Mouse (Mus musculus): Measurements from ENCODE around the gene Gm21915. TPM values are rescaled to one million over a fixed set of nuclear protein-coding genes. Genes with fewer than 3 reads are reported as not detected.

Gm21915 gene
- not detected in 2 replicates for polyA plus RNA-seq (2016; fragmentation: Nextera tagmentation; extraction: Ambion mirVana)

DNA sequence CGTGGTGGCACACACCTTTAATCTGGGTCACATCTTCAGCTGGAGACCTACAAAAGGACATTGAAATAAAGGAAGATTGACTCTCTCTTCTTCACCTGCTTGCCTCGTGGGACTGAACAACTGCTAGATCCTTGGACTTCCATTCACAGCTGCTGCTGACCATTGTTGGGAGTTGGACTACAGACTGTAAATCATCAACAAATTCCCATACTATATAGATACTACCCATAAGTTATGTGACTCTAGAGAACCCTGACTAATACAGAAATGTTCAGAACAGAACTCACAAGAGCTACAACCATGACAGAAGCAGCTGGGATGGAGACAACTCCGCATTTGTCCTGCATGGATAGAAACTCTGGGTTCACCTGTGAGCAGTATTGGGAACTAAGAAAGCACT lies at the start of gene Gm21915:
Gene Gm21915, plus strand, starts transcription at position 301 of the 400 bp plus-strand sequence.
- no peak within 1 kb of the TSS for H3K9ac ChIP-seq
- H3K9me3 ChIP-seq = no peaks in the 10 kb centered on the region
- no peaks in the 10 kb centered on the region for H3K36me3 ChIP-seq (replicated peaks)
- H3K4me3 ChIP-seq (replicated peaks) = no peak within 1 kb of the TSS
- peaks cover 7% of the 10 kb centered on the region for H3K4me1 ChIP-seq
- no peak for ATAC-seq (ENCODE audit: low FRiP score)
- 83% methylated on average over 3 of the region's 3 CpGs for WGBS
- H3K27ac ChIP-seq = peak within 1 kb of the TSS; percentile 59; the same call in 1 of the 2 replicates
- no peak within 1 kb of the TSS for H3K4me2 ChIP-seq
- H3K27me3 ChIP-seq = no peaks in the 10 kb centered on the region

DNA sequence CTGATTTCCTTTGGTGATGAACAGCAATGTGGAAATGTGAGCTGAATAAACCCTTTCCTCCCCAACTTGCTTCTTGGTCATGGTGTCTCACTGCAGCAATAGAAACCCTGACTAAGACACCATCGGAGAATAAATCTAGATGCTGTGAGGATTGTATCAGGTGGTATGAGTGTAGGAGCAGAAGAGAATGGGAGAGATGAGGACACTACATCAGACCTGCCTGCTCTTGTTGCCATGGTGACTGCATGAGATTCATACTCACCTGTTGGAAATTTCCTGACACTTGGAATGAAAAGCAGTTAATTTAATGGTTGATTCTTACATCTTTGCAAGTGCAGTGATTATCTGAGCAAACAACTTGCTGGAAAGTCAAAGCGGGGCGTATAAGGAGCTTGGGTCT lies 48.1 kb upstream of the Gm21915 start:
- Histone ChIP-seq H3K36me3 (replicated peaks) (no peaks in the 10 kb centered on the region), H3K4me2 (no peak overlapping the region), H3K4me1 (peaks cover 17% of the 10 kb centered on the region), H3K9me3 (no peaks in the 10 kb centered on the region), H3K9ac (no peak overlapping the region), H3K4me3 (replicated peaks) (no peak overlapping the region), H3K27ac (no peak overlapping the region), H3K27me3 (0 out of 2 replicates have a peak, but pooled peaks cover 3% of the 10 kb centered on the region)
- WGBS = 92% methylated on average over 3 of the region's 3 CpGs
- no peak for ATAC-seq (ENCODE audit: low FRiP score)

DNA sequence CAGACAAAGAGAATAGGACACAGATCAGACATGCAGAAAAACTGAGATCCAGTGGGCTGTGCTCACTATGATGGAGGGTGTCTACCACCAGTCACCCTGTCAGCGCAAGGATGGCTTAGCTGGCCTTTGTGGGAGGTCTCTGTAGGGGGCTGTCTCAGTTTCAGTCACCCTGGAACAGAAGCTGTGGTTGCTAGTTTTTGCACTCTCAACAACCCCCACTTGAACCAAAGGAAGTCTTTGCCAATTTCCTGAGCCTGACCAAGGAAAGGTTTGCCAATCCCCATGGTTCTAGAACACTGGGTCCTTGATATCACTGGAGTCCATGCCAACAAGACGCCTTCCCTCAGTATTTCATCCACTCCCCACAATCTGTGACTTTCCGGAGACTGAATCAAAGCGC lies 47.6 kb upstream of the Gm21915 start:
- Histone ChIP-seq H3K36me3 (replicated peaks) (no peaks in the 10 kb centered on the region), H3K9me3 (no peaks in the 10 kb centered on the region), H3K9ac (no peak overlapping the region), H3K27me3 (0 out of 2 replicates have a peak, but pooled peaks cover 3% of the 10 kb centered on the region), H3K4me2 (no peak overlapping the region), H3K27ac (no peak overlapping the region), H3K4me1 (peaks cover 14% of the 10 kb centered on the region), H3K4me3 (replicated peaks) (no peak overlapping the region)
- no peak for ATAC-seq (ENCODE audit: low FRiP score)
- 92% methylated on average over 4 of the region's 4 CpGs for WGBS

DNA sequence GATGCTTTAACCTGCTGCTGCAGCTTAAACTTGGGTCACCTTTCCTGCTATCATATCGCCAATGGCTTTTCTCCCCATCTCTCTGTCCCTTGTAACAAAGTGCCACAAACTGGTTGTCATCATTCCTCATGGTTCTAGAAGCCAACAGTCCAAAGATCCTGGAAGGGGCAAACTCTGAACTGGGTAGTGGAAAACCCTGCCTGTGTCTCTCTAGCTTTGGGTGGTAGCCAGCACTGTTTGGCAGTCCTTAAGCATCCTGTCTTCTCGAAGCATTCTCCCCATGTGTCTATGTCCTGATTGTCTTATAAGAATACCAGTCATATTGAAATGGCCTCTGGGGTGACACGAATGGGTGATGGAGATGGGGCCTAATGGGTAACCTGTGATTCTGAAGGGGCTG lies 45.1 kb upstream of the Gm21915 start:
- H3K4me1 ChIP-seq = peaks cover 17% of the 10 kb centered on the region
- no peak overlapping the region for H3K4me3 ChIP-seq (replicated peaks)
- 0 out of 2 replicates have a peak, but pooled peaks cover 3% of the 10 kb centered on the region for H3K27me3 ChIP-seq
- H3K27ac ChIP-seq = no peak overlapping the region
- ATAC-seq (ENCODE audit: low FRiP score) = no peak
- H3K9me3 ChIP-seq = no peaks in the 10 kb centered on the region
- H3K4me2 ChIP-seq = no peak overlapping the region
- H3K36me3 ChIP-seq (replicated peaks) = no peaks in the 10 kb centered on the region
- H3K9ac ChIP-seq = no peak overlapping the region
- 80% methylated on average over 3 of the region's 3 CpGs for WGBS

DNA sequence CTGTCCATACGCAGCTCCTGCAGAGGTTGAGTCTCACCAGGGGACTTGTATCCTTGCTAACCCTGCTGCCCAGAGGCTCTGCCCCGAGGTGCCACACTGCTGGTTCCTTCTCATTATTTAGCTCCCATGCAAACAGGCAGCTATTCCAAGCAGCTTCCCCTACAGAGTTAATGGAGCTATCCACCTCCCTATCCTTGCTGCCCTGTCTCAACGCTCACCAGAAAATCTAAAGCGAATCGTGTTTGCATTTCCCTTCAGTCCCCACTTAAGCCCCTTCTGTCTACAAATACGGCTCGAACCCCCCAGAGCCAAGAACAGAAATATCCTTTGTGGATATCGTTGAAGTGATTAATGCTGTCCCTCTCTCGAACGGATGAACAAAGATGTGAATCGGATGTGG lies 43.8 kb upstream of the Gm21915 start:
- H3K4me3 ChIP-seq (replicated peaks) = no peak overlapping the region
- no peak overlapping the region for H3K4me2 ChIP-seq
- WGBS = 35% methylated on average over 11 of the region's 11 CpGs
- peaks cover 17% of the 10 kb centered on the region for H3K4me1 ChIP-seq
- no peak overlapping the region for H3K9ac ChIP-seq
- no peaks in the 10 kb centered on the region for H3K9me3 ChIP-seq
- 0 out of 2 replicates have a peak, but pooled peaks cover 3% of the 10 kb centered on the region for H3K27me3 ChIP-seq
- no peak for ATAC-seq (ENCODE audit: low FRiP score)
- peak overlapping the region; percentile 27; the same call in 1 of the 2 replicates for H3K27ac ChIP-seq
- no peaks in the 10 kb centered on the region for H3K36me3 ChIP-seq (replicated peaks)

DNA sequence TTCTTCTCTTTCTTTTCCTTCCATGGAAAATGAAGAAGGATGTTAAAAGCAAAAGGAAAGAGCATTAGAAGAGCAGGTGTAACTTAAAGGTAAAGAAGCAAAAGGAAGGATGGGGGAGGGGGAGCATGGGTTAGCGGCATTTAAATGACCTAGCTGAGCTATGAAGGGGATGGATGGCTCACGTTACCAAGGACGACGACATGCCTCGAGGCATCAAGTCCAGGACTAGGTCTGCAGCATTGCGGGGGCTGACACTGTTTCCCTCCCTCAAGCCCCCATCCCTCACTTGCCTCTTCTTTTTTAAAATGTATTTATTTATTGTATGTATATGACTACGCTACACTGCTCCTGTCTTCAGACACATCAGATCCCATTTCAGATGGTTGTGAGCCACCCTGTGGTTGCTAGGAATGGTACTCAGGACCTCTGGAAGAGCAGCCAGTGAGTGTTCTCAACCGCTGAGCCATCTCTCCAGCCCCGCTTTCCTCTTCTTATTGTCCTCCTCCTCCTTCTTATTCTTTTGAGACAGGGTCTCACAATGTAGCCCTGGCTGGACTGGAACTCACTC lies 43.2 kb upstream of the Gm21915 start:
- Histone ChIP-seq H3K4me3 (replicated peaks) (no peak overlapping the region), H3K27me3 (0 out of 2 replicates have a peak, but pooled peaks cover 3% of the 10 kb centered on the region), H3K4me2 (no peak overlapping the region), H3K27ac (no peak overlapping the region), H3K9ac (no peak overlapping the region), H3K9me3 (no peaks in the 10 kb centered on the region), H3K36me3 (replicated peaks) (no peaks in the 10 kb centered on the region), H3K4me1 (peaks cover 17% of the 10 kb centered on the region)
- no peak for ATAC-seq (ENCODE audit: low FRiP score)
- WGBS = 47% methylated on average over 9 of the region's 9 CpGs

DNA sequence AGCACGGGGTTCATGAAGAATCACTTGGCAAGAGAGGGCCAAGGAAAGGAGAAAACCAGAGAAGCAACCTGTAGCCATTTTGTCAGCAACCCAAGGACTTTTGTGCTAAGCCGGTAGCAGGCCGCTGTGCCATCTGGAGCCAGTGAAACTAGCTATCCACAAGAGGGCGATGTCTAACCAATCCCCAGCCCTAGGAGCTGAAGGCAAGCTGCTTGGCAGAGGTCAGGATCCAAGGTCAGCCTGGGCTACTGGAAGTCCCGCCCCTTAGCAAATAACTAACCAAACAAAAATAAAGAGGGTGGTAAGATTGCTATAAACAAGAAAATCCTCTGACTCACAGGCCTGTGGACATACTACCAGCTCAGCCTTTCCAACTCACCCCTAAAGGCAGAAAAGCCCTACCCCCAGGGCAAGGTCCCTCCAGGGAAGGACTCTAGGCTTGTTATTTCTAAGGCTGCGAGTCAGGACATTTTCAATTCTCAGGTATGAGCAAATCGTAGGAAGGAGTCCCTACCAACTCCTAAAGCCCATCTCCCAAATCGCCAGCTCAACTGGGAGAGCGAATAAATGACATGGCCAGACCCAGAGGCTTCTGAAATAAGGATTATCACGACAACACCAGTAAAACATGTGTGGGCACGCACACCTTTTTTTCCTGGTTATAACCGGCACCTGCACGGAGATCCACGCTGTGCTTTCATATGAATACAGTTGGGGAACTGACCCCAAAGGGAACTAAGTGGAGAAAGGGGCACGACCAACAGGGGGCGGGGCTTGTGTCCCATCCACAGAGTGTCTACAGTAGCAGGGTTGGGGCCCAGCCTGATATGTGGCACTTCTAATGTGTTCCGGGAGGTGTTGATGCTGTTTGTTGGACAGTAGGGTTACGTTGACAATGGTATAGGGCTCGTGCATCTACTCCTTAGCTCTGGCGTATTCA lies 42.0 kb upstream of the Gm21915 start:
- 67% methylated on average over 20 of the region's 20 CpGs for WGBS
- Histone ChIP-seq H3K4me2 (no peak overlapping the region), H3K4me3 (replicated peaks) (no peak overlapping the region), H3K27me3 (0 out of 2 replicates have a peak, but pooled peaks cover 3% of the 10 kb centered on the region), H3K36me3 (replicated peaks) (no peaks in the 10 kb centered on the region), H3K9me3 (no peaks in the 10 kb centered on the region), H3K4me1 (peaks cover 17% of the 10 kb centered on the region), H3K27ac (no peak overlapping the region), H3K9ac (no peak overlapping the region)
- ATAC-seq (ENCODE audit: low FRiP score) = no peak

DNA sequence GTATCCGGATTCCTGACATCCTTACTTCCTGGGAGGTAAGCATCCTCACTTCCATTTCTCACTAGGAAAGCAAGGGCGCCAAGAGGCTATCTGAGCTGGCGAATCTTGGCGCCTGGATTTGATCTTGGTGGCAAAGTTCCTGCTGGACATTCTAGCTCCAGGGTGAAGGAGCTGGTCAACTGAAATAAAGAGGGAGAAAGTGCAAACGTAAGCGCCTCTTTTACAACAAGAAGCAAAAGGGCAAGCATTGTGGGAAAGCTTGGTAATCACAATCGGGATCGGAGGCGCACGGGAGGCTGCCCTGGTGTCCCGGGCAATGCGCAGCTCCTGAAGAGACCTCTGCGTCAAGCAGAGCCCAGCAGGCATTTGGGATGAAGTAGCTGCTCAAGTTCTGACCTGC lies 41.0 kb upstream of the Gm21915 start:
- 46% methylated on average over 13 of the region's 13 CpGs for WGBS
- ATAC-seq (ENCODE audit: low FRiP score) = no peak

DNA sequence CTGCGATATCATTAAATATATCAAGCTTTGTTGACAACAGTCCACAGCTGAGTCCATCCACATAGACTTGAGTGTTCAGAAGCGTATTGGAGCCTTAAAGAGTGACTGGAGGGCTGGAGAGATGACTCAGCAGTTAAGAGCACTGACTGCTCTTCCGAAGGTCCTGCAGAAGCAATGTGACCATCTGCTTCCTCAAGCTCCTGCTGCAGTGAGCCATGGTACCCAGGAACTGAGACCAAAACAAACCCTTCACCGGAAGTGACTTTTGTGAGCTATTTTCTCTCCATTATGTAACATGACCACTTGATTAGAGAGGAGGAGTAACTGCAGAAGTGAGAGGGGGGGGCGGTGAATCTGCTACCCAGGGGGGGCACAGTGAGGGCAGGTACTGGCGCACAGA lies 39.3 kb upstream of the Gm21915 start:
- H3K27ac ChIP-seq = no peak overlapping the region

More for the DNA sequence above, 41.0 kb upstream of the Gm21915 start:
- no peaks in the 10 kb centered on the region for H3K9me3 ChIP-seq
- H3K27me3 ChIP-seq = 0 out of 2 replicates have a peak, but pooled peaks cover 3% of the 10 kb centered on the region
- peaks cover 17% of the 10 kb centered on the region for H3K4me1 ChIP-seq
- H3K9ac ChIP-seq = no peak overlapping the region
- no peak overlapping the region for H3K27ac ChIP-seq
- no peak overlapping the region for H3K4me2 ChIP-seq
- no peaks in the 10 kb centered on the region for H3K36me3 ChIP-seq (replicated peaks)
- H3K4me3 ChIP-seq (replicated peaks) = no peak overlapping the region

DNA sequence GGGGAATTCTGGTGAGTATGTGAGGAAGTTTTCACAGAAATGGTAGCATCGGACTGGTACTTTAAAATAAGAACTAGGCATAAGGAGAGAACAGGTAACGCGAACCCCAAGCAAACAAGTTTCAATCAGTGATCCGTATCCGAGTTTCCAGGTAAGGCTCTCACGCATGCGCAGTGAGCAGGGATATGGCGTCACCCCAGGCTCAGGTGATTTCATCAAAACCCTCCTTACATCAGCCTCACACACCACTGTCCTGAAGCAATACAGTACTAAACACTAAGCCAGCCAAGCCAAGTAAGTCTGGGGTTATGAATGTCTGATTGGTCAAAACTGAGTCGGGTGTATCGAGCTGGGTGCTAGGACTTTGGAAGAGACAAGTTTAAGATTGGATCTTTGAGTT lies 38.9 kb upstream of the Gm21915 start:
- peaks cover 13% of the 10 kb centered on the region for H3K4me1 ChIP-seq
- no peaks in the 10 kb centered on the region for H3K27me3 ChIP-seq
- no peak overlapping the region for H3K4me3 ChIP-seq (replicated peaks)
- no peak for ATAC-seq (ENCODE audit: low FRiP score)
- H3K36me3 ChIP-seq (replicated peaks) = no peaks in the 10 kb centered on the region
- H3K4me2 ChIP-seq = no peak overlapping the region
- no peak overlapping the region for H3K27ac ChIP-seq
- WGBS = 94% methylated on average over 10 of the region's 10 CpGs
- H3K9me3 ChIP-seq = no peaks in the 10 kb centered on the region
- H3K9ac ChIP-seq = no peak overlapping the region

More for the DNA sequence above, 39.3 kb upstream of the Gm21915 start:
- 80% methylated on average over 6 of the region's 6 CpGs for WGBS
- H3K36me3 ChIP-seq (replicated peaks) = no peaks in the 10 kb centered on the region
- H3K4me1 ChIP-seq = peaks cover 17% of the 10 kb centered on the region
- no peak for ATAC-seq (ENCODE audit: low FRiP score)
- no peak overlapping the region for H3K4me2 ChIP-seq
- H3K4me3 ChIP-seq (replicated peaks) = no peak overlapping the region
- H3K9me3 ChIP-seq = no peaks in the 10 kb centered on the region
- no peaks in the 10 kb centered on the region for H3K27me3 ChIP-seq
- H3K9ac ChIP-seq = no peak overlapping the region

DNA sequence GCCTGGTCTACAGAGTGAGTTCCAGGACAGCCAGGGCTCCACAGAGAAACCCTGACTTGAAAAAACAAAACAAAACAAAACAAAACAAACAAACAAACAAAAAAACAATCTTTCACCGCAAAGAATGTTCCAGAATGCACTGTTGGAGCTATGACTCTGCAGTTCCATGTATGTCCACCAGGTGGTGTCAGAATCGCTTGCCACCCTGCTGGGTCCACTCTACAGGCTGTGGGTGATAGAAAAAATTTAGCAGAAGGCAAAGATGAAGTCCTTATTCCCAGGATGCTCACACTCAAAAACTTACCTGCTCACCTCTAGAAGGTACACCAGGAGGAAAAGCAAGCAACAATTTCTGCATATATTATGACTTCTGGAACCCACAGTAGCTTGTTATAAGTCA lies 34.4 kb upstream of the Gm21915 start:
- H3K36me3 ChIP-seq (replicated peaks) = no peaks in the 10 kb centered on the region
- no peak overlapping the region for H3K9ac ChIP-seq
- WGBS = 17% methylated on average over 2 of the region's 2 CpGs
- H3K4me3 ChIP-seq (replicated peaks) = no peak overlapping the region
- H3K4me1 ChIP-seq = peaks cover 18% of the 10 kb centered on the region
- H3K27ac ChIP-seq = no peak overlapping the region
- H3K4me2 ChIP-seq = no peak overlapping the region
- no peaks in the 10 kb centered on the region for H3K9me3 ChIP-seq
- H3K27me3 ChIP-seq = no peaks in the 10 kb centered on the region
- ATAC-seq (ENCODE audit: low FRiP score) = no peak

DNA sequence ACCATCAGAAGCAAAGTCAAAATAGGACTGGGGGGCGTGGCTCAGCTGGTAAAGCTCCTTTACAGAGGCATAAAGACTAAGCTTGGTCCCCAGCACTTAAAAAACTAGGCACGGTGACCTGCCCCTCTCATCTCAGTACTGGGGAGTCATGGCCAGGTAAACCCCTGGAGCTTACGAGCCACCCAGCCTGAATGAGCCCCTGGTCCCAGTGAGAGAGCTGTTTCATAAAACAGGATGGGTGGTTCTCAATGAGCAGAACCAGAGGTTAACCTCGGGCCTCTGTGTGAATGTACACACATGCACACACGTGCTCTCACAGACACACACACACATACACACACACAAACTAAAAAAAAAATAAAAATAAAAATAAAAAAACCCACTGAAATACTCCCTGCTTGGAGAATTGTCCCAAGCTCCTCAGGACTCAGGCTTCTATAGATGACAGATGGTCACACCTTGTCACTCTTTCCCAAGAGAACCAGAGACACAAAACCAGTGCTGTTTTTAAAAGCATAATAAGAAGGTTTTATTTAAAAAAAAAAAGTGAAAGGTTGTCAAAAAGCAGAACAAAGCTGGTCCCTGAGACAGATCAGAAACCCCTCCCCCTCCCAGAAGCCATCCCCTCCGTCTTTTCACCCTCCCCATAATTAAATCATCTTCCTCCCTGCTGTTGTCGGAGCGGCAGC lies 32.6 kb upstream of the Gm21915 start:
- Histone ChIP-seq H3K36me3 (replicated peaks) (no peaks in the 10 kb centered on the region), H3K27ac (peak overlapping the region; percentile 93), H3K4me2 (peak overlapping the region; percentile 59), H3K4me1 (peaks cover 31% of the 10 kb centered on the region), H3K9ac (peak overlapping the region; percentile 51), H3K27me3 (peaks cover 8% of the 10 kb centered on the region), H3K4me3 (replicated peaks) (peak overlapping the region; percentile 37), H3K9me3 (no peaks in the 10 kb centered on the region)
- peak; percentile 37 for ATAC-seq (ENCODE audit: low FRiP score)
- 21% methylated on average over 8 of the region's 8 CpGs for WGBS

Data from forebrain, embryonic 12.5 days (tissue).